Mouse (Mus musculus): ENCODE results near the gene Il33.
"Not testable (repeated sequence)": the region's sequence is repeated elsewhere in the genome, so short reads cannot be mapped to it uniquely, and the experiment has no call there.

Il33 gene

DNA sequence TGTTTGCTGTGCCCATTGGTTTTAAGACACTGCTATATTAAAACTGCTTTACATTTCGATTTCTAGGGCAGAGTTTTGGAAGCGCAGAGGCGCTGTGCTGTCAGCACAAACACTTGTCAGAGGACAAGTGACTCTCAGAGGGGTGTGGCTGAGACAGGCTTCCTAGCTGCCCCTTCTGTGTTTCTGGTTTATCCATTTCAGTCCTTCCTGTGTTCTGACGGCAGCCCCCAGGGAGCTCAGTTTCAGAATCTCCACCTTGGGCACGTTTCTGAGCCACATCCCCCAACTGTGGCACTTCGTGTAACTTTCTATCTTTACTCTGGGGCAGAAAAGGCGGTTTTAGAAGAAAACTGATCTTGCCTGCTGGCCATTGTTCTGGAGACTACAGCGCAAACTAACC lies 12.5 kb downstream of the Il33 start:
- no peak for DNase-seq (ENCODE audit: low read depth)

- DNase-seq (ENCODE audit: low read depth), result no peak
Observed at GRCm38 (mm10) chr19:29940239-29940638, 15.3 kb downstream of the Il33 start.

DNA sequence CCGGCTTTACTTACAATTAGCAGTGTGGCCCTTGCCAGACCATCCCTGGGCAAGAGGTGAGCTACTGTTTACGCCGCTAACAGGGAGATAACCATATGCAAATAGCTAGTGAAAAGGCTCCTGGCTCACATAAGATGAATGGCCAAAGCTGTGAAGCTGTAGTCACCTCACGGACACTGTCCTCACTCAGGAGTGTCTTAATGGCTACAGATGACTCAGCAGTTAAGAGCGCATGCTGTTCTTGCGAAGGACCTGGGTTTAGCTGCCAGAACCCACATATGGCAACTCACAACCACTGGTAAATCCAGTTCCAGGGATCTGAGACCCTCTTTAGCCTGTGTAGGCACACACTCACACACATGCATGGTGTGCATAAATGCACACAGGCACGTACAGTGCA lies 16.3 kb downstream of the Il33 start:
- DNase-seq (ENCODE audit: low read depth), result no peak

GRCm38 (mm10) chr19:29942358-29942757 lies 17.4 kb downstream of the Il33 start:
- no peak for DNase-seq (ENCODE audit: low read depth)

- DNase-seq (ENCODE audit: low read depth), result no peak
Observed at GRCm38 (mm10) chr19:29944426-29944825, 19.5 kb downstream of the Il33 start.

DNA sequence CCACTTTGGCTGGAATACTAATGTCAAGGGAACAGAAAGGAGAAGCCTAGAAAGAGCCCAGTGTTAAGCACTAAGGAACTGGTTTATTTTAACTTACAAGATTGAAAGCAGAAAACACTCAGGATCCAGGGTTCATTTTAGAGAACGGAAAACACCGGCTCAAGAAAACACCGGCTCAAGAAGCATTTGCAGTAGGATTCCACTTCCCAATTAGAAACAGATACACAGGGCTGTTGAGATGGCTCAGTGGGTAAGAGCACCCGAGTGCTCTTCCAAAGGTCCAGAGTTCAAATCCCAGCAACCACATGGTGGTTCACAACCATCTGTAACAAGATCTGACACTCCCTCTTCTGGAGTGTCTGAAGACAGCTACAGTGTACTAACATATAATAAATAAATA lies 20.0 kb downstream of the Il33 start:
- DNase-seq (ENCODE audit: low read depth), result not testable (repeated sequence)

GRCm38 (mm10) chr19:29945557-29946422 lies 20.9 kb downstream of the Il33 start:
- DNase-seq (ENCODE audit: low read depth), result no peak

- no peak for DNase-seq (ENCODE audit: low read depth)
Observed at GRCm38 (mm10) chr19:29946423-29946716, 21.5 kb downstream of the Il33 start.

DNA sequence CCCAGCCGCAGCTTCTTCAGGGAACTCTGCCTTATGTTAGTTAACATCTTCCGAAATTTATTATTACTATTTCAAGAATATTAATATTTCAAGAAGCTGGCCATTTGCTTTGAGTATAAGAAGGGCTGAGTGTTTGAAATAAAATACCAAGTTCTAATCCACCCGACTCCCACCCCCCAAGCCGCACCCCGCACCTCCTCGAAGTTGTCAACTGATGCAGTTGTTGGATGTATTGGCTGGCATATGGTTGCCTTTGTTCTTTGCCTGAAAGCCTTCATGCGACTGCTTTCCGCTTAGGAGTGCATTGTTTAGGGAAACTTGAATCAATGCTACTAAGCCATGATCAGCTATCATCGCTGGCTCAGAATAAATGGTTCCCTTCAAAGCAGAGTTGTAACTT lies 22.1 kb downstream of the Il33 start:
- DNase-seq (ENCODE audit: low read depth), result no peak

GRCm38 (mm10) chr19:29947891-29948801 lies 23.2 kb downstream of the Il33 start:
- DNase-seq (ENCODE audit: low read depth), result peak; percentile 47

DNA sequence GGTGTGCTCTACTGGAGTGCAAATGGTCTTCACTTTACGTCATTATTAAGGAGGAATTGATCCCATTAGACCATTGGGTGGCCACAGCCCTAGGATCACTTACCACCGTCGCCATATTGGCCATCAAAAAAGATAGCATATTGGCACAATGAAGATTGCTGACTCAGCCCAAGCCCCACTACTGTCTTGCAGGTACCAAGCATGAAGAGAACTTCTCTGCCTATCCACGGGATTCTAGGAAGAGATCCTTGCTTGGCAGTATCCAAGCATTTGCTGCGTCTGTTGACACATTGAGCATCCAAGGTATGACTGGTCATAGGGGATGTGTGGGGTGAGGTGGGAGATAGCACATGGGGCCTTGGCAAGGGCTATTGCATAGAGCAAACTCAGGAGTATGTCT lies 27.6 kb downstream of the Il33 start:
- no peak for DNase-seq (ENCODE audit: low read depth)

GRCm38 (mm10) chr19:29953833-29954232 lies 28.9 kb downstream of the Il33 start:
- DNase-seq (ENCODE audit: low read depth), result no peak

GRCm38 (mm10) chr19:29955454-29955853 lies 30.5 kb downstream of the Il33 start:
- no peak for DNase-seq (ENCODE audit: low read depth)

DNA sequence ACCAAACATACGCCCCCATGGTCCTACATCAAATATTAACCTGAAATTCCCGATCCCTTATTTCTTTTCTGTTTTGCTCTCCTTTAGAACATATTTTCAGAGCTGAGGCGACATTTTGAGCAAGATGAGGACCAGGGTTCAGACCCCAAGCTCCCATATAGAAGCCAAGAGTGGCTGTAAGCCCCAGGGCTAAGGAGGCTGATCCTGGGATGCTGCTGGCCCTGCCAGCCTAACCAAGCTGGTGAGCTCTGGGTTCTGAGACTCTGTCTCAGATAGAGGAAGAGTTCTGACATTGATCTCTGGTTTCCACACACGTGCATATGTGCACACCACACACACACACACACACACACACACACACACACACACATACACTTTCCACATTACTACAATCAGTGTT lies 36.0 kb downstream of the Il33 start:
- no peak for DNase-seq (ENCODE audit: low read depth)

GRCm38 (mm10) chr19:29961842-29962241 lies 36.9 kb downstream of the Il33 start:
- DNase-seq (ENCODE audit: low read depth), result no peak

DNA sequence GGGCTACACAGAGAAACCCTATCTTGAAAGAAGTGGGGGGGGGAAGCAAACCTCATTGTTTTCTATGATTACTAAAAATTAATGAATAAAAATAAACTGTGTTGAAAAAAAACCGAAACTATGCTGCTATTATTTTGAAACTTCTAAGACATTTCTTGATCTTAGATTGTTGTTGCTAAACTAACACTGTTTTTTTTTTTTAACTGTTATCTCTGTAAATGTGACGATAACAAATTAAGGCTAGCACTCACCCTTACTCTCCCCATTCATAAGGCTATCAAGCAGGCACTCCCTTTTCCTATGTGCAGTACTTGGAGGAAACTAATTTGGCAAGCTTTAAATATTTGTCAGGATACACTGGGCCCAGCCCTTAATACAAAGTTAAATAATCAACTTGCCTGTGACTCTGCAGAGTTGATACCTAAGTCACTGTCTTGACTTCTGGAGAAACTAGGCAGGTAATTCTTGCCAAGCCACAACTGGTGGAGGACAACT lies 38.7 kb downstream of the Il33 start:
- DNase-seq (ENCODE audit: low read depth), result no peak

- no peak for DNase-seq (ENCODE audit: low read depth)
Observed at GRCm38 (mm10) chr19:29967960-29968359, 43.0 kb downstream of the Il33 start.

DNA sequence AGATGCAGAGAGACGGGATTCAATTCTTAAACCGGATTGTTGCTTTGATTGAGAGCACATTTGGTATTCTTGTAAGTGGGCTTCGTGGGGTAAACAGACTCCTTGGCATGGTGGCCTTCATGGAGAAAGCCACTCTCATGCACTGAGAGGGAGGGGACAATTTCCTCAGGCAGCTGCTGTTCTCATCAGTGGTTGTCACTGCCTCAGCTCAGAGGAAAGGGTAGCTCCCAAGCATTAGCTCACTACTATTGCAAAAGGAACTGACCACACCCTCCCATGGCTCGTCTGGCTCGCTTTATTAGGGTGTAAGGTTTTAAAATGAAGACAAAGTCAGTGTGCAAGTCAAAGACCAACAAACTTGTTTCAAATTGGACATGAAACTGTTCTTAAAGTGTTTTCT lies 48.5 kb downstream of the Il33 start:
- no peak for DNase-seq (ENCODE audit: low read depth)

GRCm38 (mm10) chr19:29978847-29979246 lies 53.9 kb downstream of the Il33 start:
- peak; percentile 6 for DNase-seq (ENCODE audit: low read depth)

GRCm38 (mm10) chr19:29979452-29980089 lies 54.7 kb downstream of the Il33 start:
- no peak for DNase-seq (ENCODE audit: low read depth)

GRCm38 (mm10) chr19:29984208-29985005 lies 59.5 kb downstream of the Il33 start:
- no peak for DNase-seq (ENCODE audit: low read depth)

Measured in naive thymus-derived CD4-positive, alpha-beta T cell, adult 2 months (primary cell).